Mouse (Mus musculus): ENCODE results near the gene Nol9. TPM values are rescaled to one million over a fixed set of nuclear protein-coding genes. Genes with fewer than 3 reads are reported as not detected.
A peak's percentile ranks its signal among the peaks of the same experiment; 100 is the strongest.

Nol9 gene
- polyA plus RNA-seq, 1 experiment from 2014 or later = 37.7 TPM

DNA sequence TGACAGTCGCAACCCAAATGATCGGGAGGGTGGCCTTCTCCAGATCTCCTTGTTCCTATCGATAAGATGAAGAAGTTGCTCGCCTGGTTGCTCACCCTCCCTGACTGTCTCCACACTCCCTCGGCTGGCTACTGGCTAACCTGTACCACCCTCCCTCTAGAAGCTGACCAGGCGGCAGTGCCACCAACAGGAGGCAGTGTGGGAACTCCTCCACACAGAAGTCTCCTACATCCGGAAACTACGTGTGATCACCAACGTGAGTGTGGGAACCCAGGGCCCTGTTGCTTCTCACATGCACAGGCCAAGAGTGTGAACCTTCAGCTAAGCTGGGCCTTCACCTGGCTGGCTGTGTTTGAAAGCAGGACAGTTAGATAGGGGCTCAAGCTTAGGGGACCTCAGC is 67.6 kb downstream of the Nol9 start:
- no peak overlapping the region for H3K27ac ChIP-seq
- peaks cover 38% of the 10 kb centered on the region for H3K27me3 ChIP-seq (ENCODE audit: insufficient read depth, poor library complexity, severe bottlenecking)
- H3K9me3 ChIP-seq = no peaks in the 10 kb centered on the region
- WGBS = 53% methylated on average over 9 of the region's 9 CpGs
- peaks cover 76% of the 10 kb centered on the region for H3K36me3 ChIP-seq
- DNase-seq (ENCODE audit: low spot score) = no peak
- peaks cover 37% of the 10 kb centered on the region for H3K4me1 ChIP-seq (replicated peaks)
- peak overlapping the region; percentile 54; the same call in 1 of the 2 replicates for H3K4me3 ChIP-seq

DNA sequence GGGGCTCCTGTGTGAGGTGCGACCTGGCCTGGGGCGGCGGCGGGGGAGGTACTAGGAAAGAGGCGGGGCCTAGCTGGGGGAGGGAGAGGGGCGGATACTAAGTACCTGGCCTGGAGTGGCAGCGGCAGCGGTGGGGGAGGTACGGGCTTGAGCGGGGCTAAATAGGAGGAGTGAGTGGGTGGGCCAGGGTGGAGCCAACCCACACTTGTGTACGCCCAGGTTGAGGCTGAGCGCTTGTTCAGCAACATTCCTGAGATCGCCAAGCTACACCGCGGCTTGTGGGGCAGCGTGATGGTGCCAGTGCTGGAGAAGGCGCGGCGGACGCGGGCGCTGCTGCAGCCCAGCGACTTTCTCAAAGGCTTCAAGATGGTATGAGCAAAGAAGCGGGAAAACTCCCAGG is 68.4 kb downstream of the Nol9 start:
- Histone ChIP-seq H3K27me3 (ENCODE audit: insufficient read depth, poor library complexity, severe bottlenecking) (peaks cover 44% of the 10 kb centered on the region), H3K9me3 (no peaks in the 10 kb centered on the region), H3K4me3 (peak overlapping the region; percentile 54), H3K4me1 (replicated peaks) (peaks cover 35% of the 10 kb centered on the region), H3K36me3 (peaks cover 77% of the 10 kb centered on the region), H3K27ac (peak overlapping the region; percentile 74)
- no peak for DNase-seq (ENCODE audit: low spot score)
- whole genome bisulfite sequencing = 2% methylated on average over 24 of the region's 24 CpGs

DNA sequence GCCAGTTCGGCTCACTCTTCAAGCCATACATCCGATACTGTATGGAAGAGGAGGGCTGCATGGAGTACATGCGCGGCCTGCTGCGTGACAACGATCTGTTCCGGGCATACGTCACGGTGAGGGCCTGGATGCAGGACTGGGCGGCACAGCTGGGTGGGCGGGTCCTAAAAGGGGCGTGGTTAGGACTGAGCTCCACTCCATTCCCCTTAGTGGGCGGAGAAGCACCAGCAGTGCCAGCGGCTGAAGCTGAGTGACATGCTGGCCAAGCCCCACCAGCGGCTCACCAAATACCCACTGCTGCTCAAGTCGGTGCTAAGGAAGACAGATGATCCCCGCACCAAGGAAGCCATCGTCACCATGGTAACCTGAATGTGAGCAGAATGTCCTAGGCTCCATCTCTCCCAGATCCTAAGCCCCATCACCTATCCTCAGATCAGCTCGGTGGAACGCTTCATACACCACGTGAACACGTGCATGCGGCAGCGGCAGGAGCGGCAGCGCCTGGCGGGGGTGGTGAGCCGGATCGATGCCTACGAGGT is 68.9 kb downstream of the Nol9 start:
- H3K27ac ChIP-seq = peak overlapping the region; percentile 74
- H3K9me3 ChIP-seq = no peaks in the 10 kb centered on the region
- peaks cover 31% of the 10 kb centered on the region for H3K4me1 ChIP-seq (replicated peaks)
- 9% methylated on average over 30 of the region's 30 CpGs for WGBS
- peak; percentile 93 for DNase-seq (ENCODE audit: low spot score)
- peaks cover 45% of the 10 kb centered on the region for H3K27me3 ChIP-seq (ENCODE audit: insufficient read depth, poor library complexity, severe bottlenecking)
- peak overlapping the region; percentile 54 for H3K4me3 ChIP-seq
- peaks cover 77% of the 10 kb centered on the region for H3K36me3 ChIP-seq

DNA sequence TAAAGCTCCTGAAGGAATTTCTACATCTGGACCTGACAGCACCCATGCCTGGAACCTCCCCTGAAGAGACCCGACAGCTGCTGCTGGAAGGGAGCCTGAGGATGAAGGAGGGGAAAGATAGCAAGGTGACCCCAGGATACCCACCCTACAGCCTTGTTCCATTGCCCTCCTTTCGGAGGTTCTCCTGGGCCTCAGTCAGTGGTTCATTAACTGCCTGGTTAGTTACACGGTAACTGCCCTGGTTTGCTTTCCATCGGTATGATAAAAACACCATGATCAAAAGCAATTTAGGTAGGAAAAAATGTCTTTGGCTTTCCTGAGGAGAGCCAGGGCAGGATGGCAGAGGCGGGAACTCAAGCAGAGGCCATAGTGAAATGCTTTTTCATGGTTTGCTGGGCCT is 69.6 kb downstream of the Nol9 start:
- Histone ChIP-seq H3K9me3 (no peaks in the 10 kb centered on the region), H3K27me3 (ENCODE audit: insufficient read depth, poor library complexity, severe bottlenecking) (peaks cover 51% of the 10 kb centered on the region)

DNA sequence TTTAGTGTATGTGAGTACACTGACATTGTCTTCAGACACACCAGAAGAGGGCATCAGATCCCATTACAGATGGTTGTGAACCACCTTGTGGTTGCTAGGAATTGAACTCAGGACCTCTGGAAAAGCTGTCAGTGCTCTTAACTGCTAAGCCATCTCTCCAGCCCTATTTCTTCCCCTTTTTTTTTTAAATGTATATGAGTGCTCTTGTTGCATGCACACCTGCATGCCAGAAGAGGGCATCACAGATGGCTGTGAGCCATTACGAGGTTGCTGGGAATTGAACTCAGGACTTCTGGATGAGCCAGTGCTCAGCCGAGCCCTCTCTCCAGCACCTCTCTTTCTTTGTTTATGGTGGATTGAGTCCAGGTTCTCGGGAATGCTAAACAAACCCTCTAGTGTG is 70.4 kb downstream of the Nol9 start:
- Histone ChIP-seq H3K4me1 (replicated peaks) (peaks cover 29% of the 10 kb centered on the region), H3K27ac (no peak overlapping the region), H3K27me3 (ENCODE audit: insufficient read depth, poor library complexity, severe bottlenecking) (peaks cover 60% of the 10 kb centered on the region), H3K36me3 (peaks cover 77% of the 10 kb centered on the region), H3K9me3 (no peaks in the 10 kb centered on the region), H3K4me3 (no peak overlapping the region)
- DNase-seq (ENCODE audit: low spot score) = no peak
- 86% methylated on average over 3 of the region's 3 CpGs for WGBS

More for the DNA sequence above, 69.6 kb downstream of the Nol9 start:
- no peak overlapping the region for H3K27ac ChIP-seq
- no peak for DNase-seq (ENCODE audit: low spot score)
- peaks cover 30% of the 10 kb centered on the region for H3K4me1 ChIP-seq (replicated peaks)
- 85% methylated on average over 5 of the region's 5 CpGs for WGBS
- H3K4me3 ChIP-seq = peak overlapping the region; percentile 54
- peaks cover 77% of the 10 kb centered on the region for H3K36me3 ChIP-seq

DNA sequence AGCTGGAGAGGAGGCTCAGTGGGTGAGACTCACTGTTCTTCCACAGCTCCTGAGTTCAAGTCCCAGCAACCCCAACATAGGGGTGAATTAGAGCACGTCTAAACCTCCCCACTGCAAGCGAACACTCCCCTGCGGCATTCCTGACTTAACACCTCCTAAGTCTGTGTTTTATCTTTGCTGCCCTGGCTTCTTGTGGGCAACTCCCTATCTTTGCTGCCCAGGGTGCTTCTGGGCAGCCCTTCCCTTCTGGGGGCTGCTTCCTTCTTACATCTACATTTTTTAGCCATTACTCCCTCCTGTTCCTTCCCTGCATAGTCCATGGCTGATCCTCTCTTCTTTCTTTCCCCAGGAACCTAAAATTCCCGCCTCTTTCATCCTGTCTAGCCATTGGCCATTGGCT is 71.6 kb downstream of the Nol9 start:
- peaks cover 71% of the 10 kb centered on the region for H3K27me3 ChIP-seq (ENCODE audit: insufficient read depth, poor library complexity, severe bottlenecking)
- peaks cover 82% of the 10 kb centered on the region for H3K36me3 ChIP-seq
- 81% methylated on average over 4 of the region's 4 CpGs for WGBS

More for the DNA sequence above, 71.6 kb downstream of the Nol9 start:
- H3K27ac ChIP-seq = no peak overlapping the region
- no peaks in the 10 kb centered on the region for H3K9me3 ChIP-seq
- DNase-seq (ENCODE audit: low spot score) = no peak
- H3K4me1 ChIP-seq (replicated peaks) = peaks cover 35% of the 10 kb centered on the region
- H3K4me3 ChIP-seq = no peak overlapping the region

Other genes with a start within 250 kb of the Nol9 start
- 111 and 140 TPM in 2 replicates for gene Camta1, start 177.4 kb upstream of the Nol9 start, polyA plus RNA-seq (2016; fragmentation: Nextera tagmentation; extraction: Ambion mirVana)
- gene Dnajc11, start 105.6 kb upstream of the Nol9 start, polyA plus RNA-seq (2016; fragmentation: Nextera tagmentation; extraction: Ambion mirVana) = 102 and 108 TPM in 2 replicates
- 34.5 and 36.2 TPM in 2 replicates for gene Thap3, start 50.3 kb upstream of the Nol9 start, polyA plus RNA-seq (2016; fragmentation: Nextera tagmentation; extraction: Ambion mirVana)
- 30.7 TPM in 2 replicates for gene Phf13, start 43.1 kb upstream of the Nol9 start, polyA plus RNA-seq (2016; fragmentation: Nextera tagmentation; extraction: Ambion mirVana)
- 7.7 and 8.7 TPM in 2 replicates for gene Klhl21, start 30.5 kb upstream of the Nol9 start, polyA plus RNA-seq (2016; fragmentation: Nextera tagmentation; extraction: Ambion mirVana)
- 23.3 and 25.9 TPM in 2 replicates for gene Zbtb48, start 11.7 kb upstream of the Nol9 start, polyA plus RNA-seq (2016; fragmentation: Nextera tagmentation; extraction: Ambion mirVana)
- 0.65 and 0.67 TPM in 2 replicates for gene Tas1r1, start 753 bp upstream of the Nol9 start, polyA plus RNA-seq (2016; fragmentation: Nextera tagmentation; extraction: Ambion mirVana)
- 9.6 and 12.4 TPM in 2 replicates for gene Plekhg5, start 33.2 kb downstream of the Nol9 start, polyA plus RNA-seq (2016; fragmentation: Nextera tagmentation; extraction: Ambion mirVana)
- 0.70 and 0.82 TPM in 2 replicates for gene Tnfrsf25, start 76.6 kb downstream of the Nol9 start, polyA plus RNA-seq (2016; fragmentation: Nextera tagmentation; extraction: Ambion mirVana)
- gene Espn, start 113.0 kb downstream of the Nol9 start, polyA plus RNA-seq (2016; fragmentation: Nextera tagmentation; extraction: Ambion mirVana) = 1.6 and 6.5 TPM in 2 replicates
- gene Hes2, start 119.5 kb downstream of the Nol9 start, polyA plus RNA-seq (2016; fragmentation: Nextera tagmentation; extraction: Ambion mirVana) = 4.2 and 4.7 TPM in 2 replicates
- 90.0 and 118 TPM in 2 replicates for gene Acot7, start 138.8 kb downstream of the Nol9 start, polyA plus RNA-seq (2016; fragmentation: Nextera tagmentation; extraction: Ambion mirVana)
- gene Gpr153, start 234.9 kb downstream of the Nol9 start, polyA plus RNA-seq (2016; fragmentation: Nextera tagmentation; extraction: Ambion mirVana) = 7.0 and 7.9 TPM in 2 replicates